ENCODE assay signal across 28 mouse cellular contexts in the genomic region with DNA sequence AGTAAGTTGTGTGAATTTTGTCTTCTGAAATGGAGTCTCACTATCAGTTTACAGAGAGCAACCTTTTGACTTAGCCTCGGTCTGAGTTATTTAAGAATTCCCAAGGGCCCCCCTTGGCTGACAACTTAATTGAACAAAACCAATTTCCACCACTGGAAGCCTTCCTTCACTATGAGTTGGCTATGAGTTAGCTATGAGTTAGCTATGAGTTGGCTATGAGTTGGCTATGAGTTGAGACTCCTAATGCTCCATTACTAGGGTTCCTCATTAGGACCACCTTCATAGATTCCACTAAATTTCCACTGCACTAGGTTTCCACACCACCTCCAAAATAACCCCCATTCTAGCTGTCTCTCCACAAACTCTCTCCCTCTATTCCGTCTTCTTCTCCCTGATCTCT.
"Had no signal": no experiment of that assay in that cellular context is flagged by ENCODE, and none has a peak within 500 bp of the region (broad histone marks: within the 10 kb centered on the region; RNA-seq: fewer than 3 reads in every experiment).

No protein-coding gene starts in this region.

- H3K4me3 ChIP-seq: limb, embryonic 10.5 days; limb, embryonic 12.5 days; limb, embryonic 13.5 days; limb, embryonic 15.5 days; liver, embryonic 12.5 days; liver, embryonic 13.5 days; liver, embryonic 15.5 days; lung, embryonic 15.5 days; megakaryocyte, embryonic 14.5 days; midbrain, embryonic 10.5 days; midbrain, embryonic 12.5 days; midbrain, embryonic 13.5 days; midbrain, embryonic 15.5 days; myocyte; neural tube, embryonic 12.5 days had no signal

- H3K27ac ChIP-seq: limb, embryonic 10.5 days; limb, embryonic 12.5 days; limb, embryonic 13.5 days; limb, embryonic 15.5 days; liver, embryonic 12.5 days; liver, embryonic 13.5 days; liver, embryonic 14.5 days; liver, embryonic 15.5 days; lung, embryonic 15.5 days; macrophage; midbrain, embryonic 10.5 days; midbrain, embryonic 12.5 days; midbrain, embryonic 13.5 days; midbrain, embryonic 15.5 days; neural tube, embryonic 12.5 days had no signal

- H3K36me3 ChIP-seq: limb, embryonic 10.5 days; limb, embryonic 12.5 days; limb, embryonic 13.5 days; limb, embryonic 15.5 days; liver, embryonic 12.5 days; liver, embryonic 13.5 days; liver, embryonic 15.5 days; lung, embryonic 15.5 days; midbrain, embryonic 10.5 days; midbrain, embryonic 12.5 days; midbrain, embryonic 13.5 days; midbrain, embryonic 15.5 days; neural tube, embryonic 12.5 days had no signal

- DNase-seq: left cerebral cortex, postnatal 4 days; liver; liver, embryonic 13.5 days; liver, postnatal 0 days; lung, adult 18-20 months; lung, adult 2 months; lung, embryonic 14.5 days; lung, postnatal 10 days; lung, postnatal 14 days; lung, postnatal 36 days; lung, postnatal 4 days; midbrain, embryonic 14.5 days had no signal

- H3K4me1 ChIP-seq: limb, embryonic 10.5 days; limb, embryonic 12.5 days; limb, embryonic 13.5 days; limb, embryonic 15.5 days; liver, embryonic 12.5 days; liver, embryonic 13.5 days; liver, embryonic 15.5 days; lung, embryonic 15.5 days; megakaryocyte, embryonic 14.5 days; neural tube, embryonic 12.5 days had no signal

- H3K27me3 ChIP-seq: limb, embryonic 12.5 days; limb, embryonic 13.5 days; limb, embryonic 15.5 days; liver, embryonic 12.5 days; liver, embryonic 13.5 days; liver, embryonic 15.5 days; lung, embryonic 15.5 days; megakaryocyte, embryonic 14.5 days; midbrain, embryonic 12.5 days; midbrain, embryonic 13.5 days; midbrain, embryonic 15.5 days; neural tube, embryonic 12.5 days had no signal
